ENCODE assay signal across 16 mouse cellular contexts in the genomic region with DNA sequence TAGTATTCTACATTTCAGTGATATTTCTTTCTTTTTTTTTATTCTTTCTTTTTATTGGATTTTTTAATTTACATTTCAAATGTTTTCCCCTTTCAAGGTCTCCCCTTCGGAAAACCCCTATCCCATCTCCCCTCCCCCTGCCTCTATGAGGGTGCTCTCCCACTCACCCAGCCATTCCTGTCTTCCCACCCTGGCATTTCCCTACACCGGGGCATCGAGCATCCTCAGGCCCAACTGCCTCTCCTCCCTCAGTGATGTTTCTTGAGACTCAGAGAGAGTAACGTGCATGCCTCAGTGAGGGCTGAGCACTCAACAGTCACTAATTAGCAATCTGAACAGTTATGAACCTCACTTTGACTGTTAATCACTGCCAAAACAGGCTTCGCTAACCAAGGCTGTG.
"Had no signal": no experiment of that assay in that cellular context is flagged by ENCODE, and none has a peak within 500 bp of the region (broad histone marks: within the 10 kb centered on the region; RNA-seq: fewer than 3 reads in every experiment).

No protein-coding gene starts in this region.

- H3K36me3 ChIP-seq: neural tube, embryonic 13.5 days; neural tube, embryonic 15.5 days; stomach, embryonic 15.5 days had no signal

- H3K4me1 ChIP-seq: neural tube, embryonic 13.5 days; neural tube, embryonic 15.5 days; stomach, embryonic 15.5 days had no signal

- H3K9me3 ChIP-seq: neural tube, embryonic 13.5 days; neural tube, embryonic 15.5 days; stomach, embryonic 15.5 days had no signal

- H3K4me2 ChIP-seq: neural tube, embryonic 13.5 days; neural tube, embryonic 15.5 days; stomach, embryonic 15.5 days had no signal

- H3K27me3 ChIP-seq: neural tube, embryonic 13.5 days; neural tube, embryonic 15.5 days; stomach, embryonic 15.5 days had no signal

- H3K9ac ChIP-seq: neural tube, embryonic 13.5 days; neural tube, embryonic 15.5 days; stomach, embryonic 15.5 days had no signal

- DNase-seq: retina, postnatal 1 day; right cerebral cortex, adult 18-20 months; right cerebral cortex, postnatal 14 days; right cerebral cortex, postnatal 25 days; right cerebral cortex, postnatal 4 days; spleen, adult 18-20 months; thymus, adult 18-20 months; thymus, adult 2 months; thymus, postnatal 14 days; thymus, postnatal 25 days; thymus, postnatal 36 days; thymus, postnatal 4 days had no signal

- H3K4me3 ChIP-seq: neural tube, embryonic 13.5 days; neural tube, embryonic 15.5 days; stomach, embryonic 15.5 days had no signal

- H3K27ac ChIP-seq: neural tube, embryonic 13.5 days; neural tube, embryonic 15.5 days; stomach, embryonic 15.5 days; stomach, postnatal 0 days had no signal
